40 mouse cellular contexts compared by ENCODE assay signal in the genomic region with DNA sequence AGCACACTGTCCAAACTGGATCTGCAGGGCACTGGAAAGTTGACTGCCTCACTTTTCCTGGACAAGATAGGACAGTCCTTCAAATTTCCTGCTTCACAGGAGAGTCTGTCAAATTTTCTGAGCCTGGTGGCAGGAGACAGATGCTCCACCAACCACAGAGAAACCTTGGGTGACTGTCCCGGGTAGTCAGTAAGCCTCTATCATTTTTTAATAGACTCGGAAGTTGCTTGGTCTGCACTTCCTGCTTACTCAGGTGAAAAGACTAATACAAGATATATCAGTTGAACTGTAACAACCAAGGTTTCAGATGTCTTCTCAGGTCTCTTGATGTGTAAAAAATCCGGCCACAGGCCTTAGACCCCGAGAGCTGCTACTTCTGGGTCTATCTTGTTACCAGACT. TPM values are rescaled to one million over a fixed set of nuclear protein-coding genes. Genes with fewer than 3 reads are reported as not detected.
DNase-seq lines count a peak whose midpoint lies in the region; ATAC-seq and TF ChIP-seq lines count a peak whose summit lies in the region.
"Had no signal": no experiment of that assay in that cellular context is flagged by ENCODE, and none has a peak within 500 bp of the region (broad histone marks: within the 10 kb centered on the region; RNA-seq: fewer than 3 reads in every experiment).

No protein-coding gene starts in this region.

- H3K4me1 ChIP-seq in kidney, embryonic 15.5 days, result peaks cover 20% of the 10 kb centered on the region
- no peaks in the 10 kb centered on the region for H3K4me1 ChIP-seq in G1E (ENCODE audit: insufficient read depth, low read depth, low read length)
- H3K4me1 ChIP-seq: forebrain, embryonic 13.5 days; hindbrain, embryonic 10.5 days; hindbrain, embryonic 15.5 days; intestine, embryonic 15.5 days; neural tube, embryonic 12.5 days had no signal

- no peaks in the 10 kb centered on the region for H3K27me3 ChIP-seq in kidney, embryonic 15.5 days
- no peaks in the 10 kb centered on the region for H3K27me3 ChIP-seq in G1E (ENCODE audit: insufficient read depth, low read length)
- H3K27me3 ChIP-seq: forebrain, embryonic 13.5 days; heart, embryonic 13.5 days; hindbrain, embryonic 15.5 days; intestine, embryonic 15.5 days; liver, embryonic 13.5 days; neural tube, embryonic 12.5 days had no signal

- 36% methylated on average over 4 of the region's 4 CpGs for WGBS in kidney, embryonic 15.5 days

- no peak for TF ChIP-seq CTCF in G1E (IDR thresholded peaks at IDR 0.05; ENCODE audit: low read depth, low read length)

- no peaks in the 10 kb centered on the region for H3K36me3 ChIP-seq in kidney, embryonic 15.5 days
- no peaks in the 10 kb centered on the region for H3K36me3 ChIP-seq in G1E (replicated peaks)
- H3K36me3 ChIP-seq: heart, embryonic 13.5 days; hindbrain, embryonic 10.5 days; hindbrain, embryonic 15.5 days; intestine, embryonic 15.5 days; liver, embryonic 13.5 days; neural tube, embryonic 12.5 days had no signal

- H3K4me3 ChIP-seq in kidney, embryonic 15.5 days (replicated peaks), result no peak overlapping the region
- H3K4me3 ChIP-seq in G1E (ENCODE audit: low read depth, low read length), result no peak overlapping the region
- H3K4me3 ChIP-seq: forebrain, embryonic 13.5 days; heart, embryonic 13.5 days; hindbrain, embryonic 10.5 days; hindbrain, embryonic 15.5 days; intestine, embryonic 15.5 days; liver, embryonic 13.5 days; myocyte; neural tube, embryonic 12.5 days had no signal

- H3K27ac ChIP-seq in kidney, embryonic 15.5 days, result peak overlapping the region; percentile 24; the same call in 1 of the 2 replicates
- H3K27ac ChIP-seq: forebrain, embryonic 13.5 days; heart, embryonic 13.5 days; hindbrain, embryonic 10.5 days; hindbrain, embryonic 15.5 days; intestine, embryonic 15.5 days; liver, embryonic 13.5 days; neural tube, embryonic 12.5 days; stomach, postnatal 0 days had no signal

- ATAC-seq in kidney, embryonic 15.5 days (replicated peaks; ENCODE audit: low FRiP score), result no peak
- ATAC-seq in G1E (ENCODE audit: extremely low read depth, insufficient number of reproducible peaks, low FRiP score, poor library complexity, severe bottlenecking), result 0 out of 2 replicates have a peak, but pooled peaks have one; percentile 15
- ATAC-seq in inflammation-experienced regulatory T-cells, adult 6 months, result peak; percentile 73
- ATAC-seq: forebrain, embryonic 13.5 days; intestine, embryonic 15.5 days; lung, postnatal 0 days had no signal

- H3K9me3 ChIP-seq in kidney, embryonic 15.5 days (replicated peaks), result no peaks in the 10 kb centered on the region
- H3K9me3 ChIP-seq in G1E (replicated peaks), result no peaks in the 10 kb centered on the region
- H3K9me3 ChIP-seq: forebrain, embryonic 13.5 days; heart, embryonic 13.5 days; hindbrain, embryonic 10.5 days; hindbrain, embryonic 15.5 days; intestine, embryonic 15.5 days; liver, embryonic 13.5 days; neural tube, embryonic 12.5 days had no signal

- no peak overlapping the region for H3K4me2 ChIP-seq in kidney, embryonic 15.5 days
- H3K4me2 ChIP-seq: forebrain, embryonic 13.5 days; heart, embryonic 13.5 days; hindbrain, embryonic 15.5 days; intestine, embryonic 15.5 days; liver, embryonic 13.5 days; midbrain, embryonic 11.5 days; neural tube, embryonic 12.5 days had no signal

- no peak overlapping the region for H3K9ac ChIP-seq in kidney, embryonic 15.5 days
- H3K9ac ChIP-seq: forebrain, embryonic 13.5 days; heart, embryonic 13.5 days; hindbrain, embryonic 15.5 days; intestine, embryonic 15.5 days; liver, embryonic 13.5 days; neural tube, embryonic 12.5 days had no signal

- DNase-seq in kidney, postnatal 10 days, result no peak
- DNase-seq in CD4-positive helper T cell, adult 2 months (ENCODE audit: low read depth, low spot score), result peak; percentile 19
- DNase-seq in G1E (ENCODE audit: low spot score) (no peak), liver (no peak)
- no peak for DNase-seq in layer of hippocampus, adult 18-20 months (ENCODE audit: low spot score in 2 of 2)
- DNase-seq in urinary bladder, adult 2 months (ENCODE audit: low spot score), result no peak
- DNase-seq: adrenal gland, adult 8-10 months; cerebellum, adult 2 months; cerebellum, postnatal 25 days; gastrocnemius, postnatal 10 days; heart, postnatal 10 days; liver, embryonic 13.5 days; lung, adult 18-20 months; lung, postnatal 4 days; right cerebral cortex, adult 18-20 months; spleen, adult 18-20 months; thymus, adult 18-20 months; thymus, postnatal 36 days had no signal

RNA-seq across cellular contexts. Expression of gene Degs1, which starts 58.8 kb away (rescaled TPM):
- 120 and 125 TPM in 2 replicates for polyA plus RNA-seq in kidney, embryonic 15.5 days (2015; fragmentation: Nextera tagmentation; extraction: Ambion mirVana)
- total RNA-seq in G1E (2014; fragmentation: Nextera tagmentation) (75.6 and 86.3 TPM in 2 replicates), G1E (2017) (59.1 and 65.5 TPM in 2 replicates)
- polyA plus RNA-seq in G1E (2012), result 19.2 and 21.3 TPM in 2 replicates
- 100 to 1,000 TPM in 1 of 3 experiments, 10 to 100 TPM in 2; 80.0 to 164 (median 87.5) TPM for polyA plus RNA-seq in inflammation-experienced regulatory T-cells, adult 6 months (2017; shearing (Covaris generic))
- total RNA-seq in layer of hippocampus, adult 18-20 months (2021), result 10 to 100 TPM; 68.8 to 68.9 TPM
- polyA plus RNA-seq in urinary bladder, adult 2 months (2012; rRNA removed), result 71.9 and 84.2 TPM in 2 replicates

RNA-seq across cellular contexts. Expression of gene Vmn1r1, which starts 59.5 kb away (rescaled TPM):
- polyA plus RNA-seq in kidney, embryonic 15.5 days (2015; fragmentation: Nextera tagmentation; extraction: Ambion mirVana), result not detected in 2 replicates
- total RNA-seq in G1E (2014; fragmentation: Nextera tagmentation), result not detected in 2 replicates
- total RNA-seq in G1E (2017), result 0.06 and 0.22 TPM in 2 replicates
- not detected in 2 replicates for polyA plus RNA-seq in G1E (2012)
- polyA plus RNA-seq in inflammation-experienced regulatory T-cells, adult 6 months (2017; shearing (Covaris generic)), result not detected
- not detected for total RNA-seq in layer of hippocampus, adult 18-20 months (2021)
- polyA plus RNA-seq in urinary bladder, adult 2 months (2012; rRNA removed), result not detected in 2 replicates
- total RNA-seq: adrenal gland, adult 8-10 months; adrenal gland, postnatal 4 days; gastrocnemius, postnatal 10 days; heart, adult 8-10 months; heart, postnatal 10 days; layer of hippocampus, adult 8-10 months; layer of hippocampus, postnatal 25 days; left cerebral cortex, adult 8-10 months; left cerebral cortex, postnatal 36 days; midbrain, postnatal 0 days had no signal
- polyA plus RNA-seq: cerebellum, adult 2 months; embryonic facial prominence, embryonic 11.5 days; forebrain, embryonic 13.5 days; gonadal fat pad, adult 2 months; heart, embryonic 13.5 days; hindbrain, embryonic 10.5 days; hindbrain, embryonic 15.5 days; intestine, embryonic 15.5 days; kidney, embryonic 14.5 days; liver, embryonic 13.5 days; lung, postnatal 0 days; midbrain, embryonic 11.5 days; midbrain, postnatal 0 days; myocyte; neural tube, embryonic 12.5 days; stomach, postnatal 0 days had no signal
